Mouse (Mus musculus): ENCODE results near the gene Fut8. TPM values are rescaled to one million over a fixed set of nuclear protein-coding genes. Genes with fewer than 3 reads are reported as not detected.

The Fut8 gene
- polyA plus RNA-seq, 1 experiment from 2014 or later, result 9.7 TPM

DNA sequence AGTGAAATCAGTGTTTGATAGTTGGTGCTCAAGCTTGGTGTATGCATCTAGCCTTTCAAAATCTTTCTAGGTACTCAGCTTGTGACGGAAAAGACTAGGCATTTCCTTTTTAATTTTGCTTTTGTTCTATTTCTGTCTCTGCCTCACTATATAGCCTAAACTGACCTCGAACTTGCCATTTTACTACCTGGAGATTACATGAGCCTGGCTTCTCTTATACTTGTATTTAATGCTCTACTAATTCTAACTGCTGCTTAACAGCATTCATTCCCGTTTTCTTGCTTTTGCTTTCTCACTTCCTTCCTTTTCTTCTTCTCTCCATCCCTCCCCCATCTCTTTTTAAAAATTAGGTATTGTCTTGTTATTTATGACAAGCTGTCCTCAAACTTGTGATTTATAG lies 67.6 kb downstream of the Fut8 start:
- no peak for ATAC-seq (ENCODE audit: insufficient read depth)
- WGBS (ENCODE audit: insufficient replicate concordance), result 53% methylated on average over 3 of the region's 3 CpGs
- H3K9me3 ChIP-seq (replicated peaks), result no peaks in the 10 kb centered on the region
- H3K27me3 ChIP-seq, result no peaks in the 10 kb centered on the region
- H3K4me3 ChIP-seq (replicated peaks), result no peak overlapping the region
- no peak overlapping the region for H3K27ac ChIP-seq (replicated peaks)
- H3K9ac ChIP-seq, result no peak overlapping the region
- H3K36me3 ChIP-seq (replicated peaks), result no peaks in the 10 kb centered on the region
- 0 out of 2 replicates have a peak, but pooled peaks cover 2% of the 10 kb centered on the region for H3K4me1 ChIP-seq (replicated peaks)
- H3K4me2 ChIP-seq, result no peak overlapping the region

DNA sequence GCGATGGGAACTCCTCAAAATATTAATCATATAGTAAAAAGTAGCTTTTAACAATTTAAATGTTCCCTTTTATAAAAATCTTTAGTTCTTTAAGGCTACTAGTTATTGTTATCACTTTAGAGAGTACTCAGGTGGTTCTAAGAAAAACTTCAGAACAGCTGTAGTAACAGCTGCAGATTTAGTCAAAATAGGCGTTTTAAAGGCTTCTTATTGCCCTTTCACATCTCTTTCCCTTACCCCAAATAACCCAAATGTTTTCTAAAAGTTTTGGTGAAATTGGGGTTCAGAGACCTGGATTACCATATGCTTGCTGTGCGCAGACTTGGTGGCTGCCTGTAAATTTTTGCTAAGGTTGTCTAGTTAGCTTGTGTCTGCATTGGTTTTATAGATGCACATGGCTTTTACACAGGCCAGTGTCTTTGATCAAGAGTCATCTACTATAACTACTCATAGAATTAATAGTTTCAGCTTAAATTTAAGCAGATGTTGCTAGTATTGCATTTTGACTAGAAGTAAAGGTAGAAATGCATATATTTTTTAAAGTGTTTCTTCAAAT lies 68.9 kb downstream of the Fut8 start:
- Histone ChIP-seq H3K4me3 (replicated peaks) (no peak overlapping the region), H3K9me3 (replicated peaks) (no peaks in the 10 kb centered on the region), H3K27ac (replicated peaks) (no peak overlapping the region), H3K36me3 (replicated peaks) (no peaks in the 10 kb centered on the region), H3K4me2 (no peak overlapping the region), H3K9ac (no peak overlapping the region), H3K4me1 (replicated peaks) (0 out of 2 replicates have a peak, but pooled peaks cover 2% of the 10 kb centered on the region), H3K27me3 (no peaks in the 10 kb centered on the region)
- WGBS (ENCODE audit: insufficient replicate concordance), result 65% methylated on average over 3 of the region's 3 CpGs
- ATAC-seq (ENCODE audit: insufficient read depth), result no peak

DNA sequence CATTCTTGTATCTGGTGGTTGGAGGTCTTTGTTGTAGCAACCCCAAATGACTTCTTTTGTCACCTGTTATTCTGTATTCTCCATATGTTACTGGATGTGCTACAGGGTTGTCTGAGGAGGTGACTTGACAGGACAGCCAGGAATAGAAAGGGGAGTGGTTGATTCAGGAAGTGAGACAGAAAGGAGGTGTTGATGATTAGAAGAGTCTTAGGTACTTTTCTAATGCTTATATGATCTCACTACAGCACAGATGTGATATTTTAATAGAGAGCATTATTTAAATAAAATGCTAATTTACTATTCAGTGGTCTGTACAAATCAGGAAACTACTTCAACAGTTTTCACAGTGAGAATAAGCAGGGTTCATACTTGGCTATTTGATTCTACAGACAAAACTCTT lies 71.6 kb downstream of the Fut8 start:
- Histone ChIP-seq H3K36me3 (replicated peaks) (no peaks in the 10 kb centered on the region), H3K27me3 (no peaks in the 10 kb centered on the region), H3K4me2 (no peak overlapping the region), H3K4me3 (replicated peaks) (no peak overlapping the region), H3K27ac (replicated peaks) (no peak overlapping the region), H3K9ac (no peak overlapping the region), H3K4me1 (replicated peaks) (0 out of 2 replicates have a peak, but pooled peaks cover 2% of the 10 kb centered on the region), H3K9me3 (replicated peaks) (no peaks in the 10 kb centered on the region)
- no peak for ATAC-seq (ENCODE audit: insufficient read depth)

DNA sequence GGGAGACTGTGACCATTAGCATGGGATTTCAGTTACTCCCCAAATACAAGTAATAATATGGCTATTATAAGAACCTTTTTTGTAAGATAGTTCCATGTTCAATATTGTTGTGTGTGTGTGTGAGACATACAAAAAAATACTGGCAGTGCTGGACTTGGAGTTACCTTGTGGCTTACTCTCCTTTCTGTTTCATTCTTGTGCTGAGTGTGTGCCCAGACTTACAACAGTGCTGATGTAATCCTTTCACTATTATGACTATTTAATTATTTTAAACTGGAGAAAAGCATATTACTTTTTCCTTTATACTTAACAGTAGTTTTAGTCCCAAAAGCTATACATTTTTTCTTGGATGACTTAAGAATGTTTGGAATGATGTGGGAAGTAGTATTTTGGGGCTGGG lies 75.6 kb downstream of the Fut8 start:
- no peak overlapping the region for H3K27ac ChIP-seq (replicated peaks)
- ATAC-seq (ENCODE audit: insufficient read depth), result no peak
- H3K9me3 ChIP-seq (replicated peaks), result no peaks in the 10 kb centered on the region
- H3K9ac ChIP-seq, result no peak overlapping the region
- no peaks in the 10 kb centered on the region for H3K27me3 ChIP-seq
- H3K4me3 ChIP-seq (replicated peaks), result no peak overlapping the region
- no peaks in the 10 kb centered on the region for H3K4me1 ChIP-seq (replicated peaks)
- H3K4me2 ChIP-seq, result no peak overlapping the region
- H3K36me3 ChIP-seq (replicated peaks), result no peaks in the 10 kb centered on the region

DNA sequence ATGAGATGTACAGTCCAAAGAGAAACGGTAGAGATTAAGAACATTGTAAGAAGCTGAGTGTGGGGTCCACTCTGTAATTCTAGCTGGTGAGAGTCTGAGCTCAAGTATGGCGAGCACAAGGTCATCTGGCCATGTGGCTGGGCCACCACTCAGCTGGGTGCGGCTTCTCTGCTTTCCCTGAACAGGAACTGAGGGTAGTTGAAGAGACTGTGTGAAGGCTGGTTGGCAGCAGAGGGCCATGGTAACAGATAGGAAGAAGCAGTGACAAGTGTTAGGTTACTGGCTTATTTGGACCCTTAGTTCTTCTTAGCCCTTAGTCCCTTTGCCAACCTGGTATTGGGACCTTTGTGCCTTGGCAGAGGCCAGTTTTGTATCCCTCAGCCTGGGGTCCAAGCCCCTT lies 86.2 kb downstream of the Fut8 start:
- no peaks in the 10 kb centered on the region for H3K9me3 ChIP-seq (replicated peaks)
- ATAC-seq (ENCODE audit: insufficient read depth), result no peak
- WGBS (ENCODE audit: insufficient replicate concordance), result 32% methylated on average over 3 of the region's 3 CpGs
- H3K9ac ChIP-seq, result no peak overlapping the region
- H3K4me1 ChIP-seq (replicated peaks), result no peaks in the 10 kb centered on the region
- no peak overlapping the region for H3K27ac ChIP-seq (replicated peaks)
- H3K27me3 ChIP-seq, result no peaks in the 10 kb centered on the region
- no peaks in the 10 kb centered on the region for H3K36me3 ChIP-seq (replicated peaks)
- H3K4me2 ChIP-seq, result no peak overlapping the region
- no peak overlapping the region for H3K4me3 ChIP-seq (replicated peaks)

DNA sequence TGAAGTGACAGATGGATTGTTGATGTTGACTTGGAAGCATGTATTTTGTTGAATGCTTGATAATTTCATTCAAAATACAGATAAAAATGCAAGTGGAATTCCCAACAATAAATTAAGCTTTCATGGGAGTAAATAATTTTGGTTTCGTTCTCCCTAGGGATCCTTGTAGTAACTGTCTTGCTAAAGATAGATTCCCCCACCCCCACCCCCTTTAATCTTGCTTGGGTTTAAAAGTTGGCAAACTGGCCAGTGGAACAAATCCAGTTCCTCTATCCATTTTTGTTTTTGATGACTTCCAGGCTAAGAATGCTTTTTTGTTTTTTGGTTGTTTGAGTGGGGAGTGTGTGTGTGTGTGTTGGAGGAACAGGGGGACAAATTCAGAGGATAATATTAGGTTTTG lies 108.6 kb downstream of the Fut8 start:
- Histone ChIP-seq H3K27ac (replicated peaks) (no peak overlapping the region), H3K9me3 (replicated peaks) (no peaks in the 10 kb centered on the region), H3K9ac (no peak overlapping the region), H3K4me1 (replicated peaks) (no peaks in the 10 kb centered on the region), H3K4me2 (no peak overlapping the region), H3K36me3 (replicated peaks) (no peaks in the 10 kb centered on the region), H3K4me3 (replicated peaks) (no peak overlapping the region), H3K27me3 (no peaks in the 10 kb centered on the region)
- WGBS (ENCODE audit: insufficient replicate concordance), result 61% methylated on average over 1 of the region's 1 CpGs
- no peak for ATAC-seq (ENCODE audit: insufficient read depth)

DNA sequence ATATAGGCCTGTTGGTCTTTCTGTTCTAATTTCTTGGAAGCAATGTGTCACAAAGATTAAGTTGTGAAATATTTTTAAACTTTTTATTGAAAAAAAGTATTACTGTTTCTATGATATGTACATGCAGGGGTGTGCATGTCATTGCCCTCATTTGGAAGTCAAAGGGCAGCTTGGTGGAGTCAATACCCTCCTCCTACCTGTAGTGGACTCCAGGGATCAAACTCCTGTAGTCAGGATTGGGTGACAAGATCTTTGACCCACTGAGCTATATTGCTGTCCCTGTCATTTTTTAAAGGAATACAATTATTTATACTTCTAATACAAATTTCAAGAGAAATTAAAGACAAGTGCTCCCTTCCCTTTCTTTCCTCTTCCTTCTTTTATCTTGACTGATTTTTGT lies 111.6 kb downstream of the Fut8 start:
- Histone ChIP-seq H3K4me2 (no peak overlapping the region), H3K36me3 (replicated peaks) (no peaks in the 10 kb centered on the region), H3K4me3 (replicated peaks) (no peak overlapping the region), H3K4me1 (replicated peaks) (no peaks in the 10 kb centered on the region), H3K9ac (no peak overlapping the region), H3K27ac (replicated peaks) (no peak overlapping the region), H3K9me3 (replicated peaks) (no peaks in the 10 kb centered on the region), H3K27me3 (no peaks in the 10 kb centered on the region)
- ATAC-seq (ENCODE audit: insufficient read depth), result no peak

DNA sequence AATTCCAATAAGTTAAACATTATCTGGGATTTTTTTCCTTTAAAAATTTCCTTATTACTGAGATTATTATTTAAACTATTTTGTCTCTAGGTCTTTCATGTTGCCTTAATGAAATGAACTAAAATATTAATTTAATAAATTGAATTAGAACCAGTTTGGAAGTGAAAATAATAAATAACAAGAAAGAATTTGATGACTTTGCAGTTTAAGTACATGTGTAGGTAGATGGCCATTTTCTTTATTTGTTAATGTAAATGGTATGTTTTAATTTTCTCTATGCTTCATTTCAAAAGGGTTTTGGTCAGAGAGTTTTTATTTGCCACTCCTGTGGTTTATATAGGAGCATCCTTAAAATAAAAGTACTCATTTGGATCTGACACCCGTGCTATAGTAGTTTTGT lies 177.8 kb downstream of the Fut8 start:
- ATAC-seq (ENCODE audit: insufficient read depth), result no peak
- 76% methylated on average over 1 of the region's 1 CpGs for WGBS (ENCODE audit: insufficient replicate concordance)
- no peak overlapping the region for H3K4me2 ChIP-seq

DNA sequence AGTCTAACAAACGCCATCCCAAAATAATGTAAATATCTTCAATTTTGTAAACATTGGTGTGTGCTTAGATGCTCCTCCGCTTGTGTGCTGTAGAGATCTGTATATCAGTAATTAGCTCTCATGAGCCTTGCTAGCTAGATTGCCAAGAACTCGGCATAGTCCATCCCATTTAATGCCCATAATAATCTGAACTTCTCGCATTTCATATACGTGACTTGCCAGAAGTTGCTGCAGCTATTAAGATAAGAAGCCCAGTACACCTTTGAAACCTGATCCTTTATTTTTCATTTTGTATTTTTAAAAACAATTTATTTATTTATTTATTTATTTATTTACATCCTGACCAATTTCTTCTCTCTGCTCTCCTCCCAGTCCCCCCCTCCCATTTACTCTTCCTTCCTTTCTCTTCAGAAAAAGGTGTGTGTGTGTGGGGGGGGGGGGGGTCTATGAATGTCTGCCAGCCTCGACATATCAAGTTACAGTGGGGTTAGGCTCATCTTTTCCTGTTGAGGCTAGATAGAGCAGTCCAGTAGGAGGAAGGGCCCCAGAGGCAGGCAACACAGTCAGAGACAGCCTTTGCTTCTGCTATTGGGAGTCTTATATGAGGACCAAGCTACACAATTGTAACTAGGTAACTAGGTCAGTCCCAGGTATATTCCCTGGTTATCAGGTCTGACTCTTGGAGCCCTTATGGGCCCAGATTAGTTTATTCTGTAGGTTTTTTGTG lies 183.9 kb downstream of the Fut8 start:
- no peak for ATAC-seq (ENCODE audit: insufficient read depth)
- H3K4me1 ChIP-seq (replicated peaks), result no peaks in the 10 kb centered on the region
- H3K27ac ChIP-seq (replicated peaks), result no peak overlapping the region
- no peak overlapping the region for H3K4me2 ChIP-seq
- no peaks in the 10 kb centered on the region for H3K9me3 ChIP-seq (replicated peaks)
- H3K4me3 ChIP-seq (replicated peaks), result no peak overlapping the region
- H3K27me3 ChIP-seq, result no peaks in the 10 kb centered on the region
- no peak overlapping the region for H3K9ac ChIP-seq
- no peaks in the 10 kb centered on the region for H3K36me3 ChIP-seq (replicated peaks)
- 66% methylated on average over 6 of the region's 6 CpGs for WGBS (ENCODE audit: insufficient replicate concordance)

More for the DNA sequence above, 177.8 kb downstream of the Fut8 start:
- Histone ChIP-seq H3K4me1 (replicated peaks) (no peaks in the 10 kb centered on the region), H3K27ac (replicated peaks) (no peak overlapping the region), H3K36me3 (replicated peaks) (no peaks in the 10 kb centered on the region; the same call in 1 of the 2 replicates), H3K4me3 (replicated peaks) (no peak overlapping the region), H3K9me3 (replicated peaks) (no peaks in the 10 kb centered on the region), H3K9ac (no peak overlapping the region), H3K27me3 (no peaks in the 10 kb centered on the region)

DNA sequence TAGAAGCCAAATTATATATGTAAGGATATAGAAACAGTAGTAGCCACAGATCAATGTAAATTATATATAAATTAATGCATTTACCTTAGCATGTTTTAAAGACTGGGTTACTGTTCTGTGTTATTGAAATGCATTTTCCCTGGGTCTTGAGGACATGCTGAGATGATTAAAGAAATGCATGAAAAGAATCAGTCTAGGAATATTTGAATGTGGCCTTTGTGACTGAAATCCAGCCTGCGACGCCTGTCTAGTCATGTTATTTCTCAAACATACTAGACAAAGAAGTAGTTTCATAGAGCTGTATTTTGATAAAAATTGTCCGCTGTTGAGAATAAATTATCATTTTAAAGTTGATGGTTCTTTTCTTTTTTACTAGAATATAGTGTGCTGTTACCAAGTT lies 188.2 kb downstream of the Fut8 start:
- no peak for ATAC-seq (ENCODE audit: insufficient read depth)
- Histone ChIP-seq H3K4me1 (replicated peaks) (no peaks in the 10 kb centered on the region), H3K9me3 (replicated peaks) (no peaks in the 10 kb centered on the region), H3K27ac (replicated peaks) (no peak overlapping the region), H3K4me2 (no peak overlapping the region), H3K9ac (no peak overlapping the region), H3K27me3 (no peaks in the 10 kb centered on the region), H3K36me3 (replicated peaks) (no peaks in the 10 kb centered on the region), H3K4me3 (replicated peaks) (no peak overlapping the region)
- WGBS (ENCODE audit: insufficient replicate concordance), result 87% methylated on average over 3 of the region's 3 CpGs

DNA sequence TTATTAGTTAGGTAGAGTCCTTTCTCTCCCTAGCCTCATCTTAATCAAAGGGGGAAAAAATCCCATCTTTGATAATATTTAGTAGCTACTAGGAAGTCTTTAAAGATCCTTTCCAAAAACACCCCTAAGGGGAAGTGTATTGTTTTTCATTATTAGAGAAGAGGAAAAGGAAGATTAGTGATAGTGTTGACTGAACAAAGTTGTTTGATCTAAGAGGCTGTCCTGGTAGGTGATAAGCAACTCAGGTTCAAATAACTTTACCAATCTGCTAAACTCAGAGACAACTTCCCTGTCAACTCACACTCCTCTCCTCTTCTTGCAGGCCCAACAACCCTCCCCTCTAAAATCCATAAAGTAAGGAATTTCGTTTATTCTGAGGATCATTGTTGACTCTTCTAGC lies 190.2 kb downstream of the Fut8 start:
- Histone ChIP-seq H3K4me1 (replicated peaks) (no peaks in the 10 kb centered on the region), H3K36me3 (replicated peaks) (no peaks in the 10 kb centered on the region), H3K9me3 (replicated peaks) (no peaks in the 10 kb centered on the region), H3K9ac (no peak overlapping the region), H3K4me2 (no peak overlapping the region), H3K27me3 (no peaks in the 10 kb centered on the region), H3K4me3 (replicated peaks) (no peak overlapping the region), H3K27ac (replicated peaks) (no peak overlapping the region)
- no peak for ATAC-seq (ENCODE audit: insufficient read depth)
- 43% methylated on average over 1 of the region's 1 CpGs for WGBS (ENCODE audit: insufficient replicate concordance)

DNA sequence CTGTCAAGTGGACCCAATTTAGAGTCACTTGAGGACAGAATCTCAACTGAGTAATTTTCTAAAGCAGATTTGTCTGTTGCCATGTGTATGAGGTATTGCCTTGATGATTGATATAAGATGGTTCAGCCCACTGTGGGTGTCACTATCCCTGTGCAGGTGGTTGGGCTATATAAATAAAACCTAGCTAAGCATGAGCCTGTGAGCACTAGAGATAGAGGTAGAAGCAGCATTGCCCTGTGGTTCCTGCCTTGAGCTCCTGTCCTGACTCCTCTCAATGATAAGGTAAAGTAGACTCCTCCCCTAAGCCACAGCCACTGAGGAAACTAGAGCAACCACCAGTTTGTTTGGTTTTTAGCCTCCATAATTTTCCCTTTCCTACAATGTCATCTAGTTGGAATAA lies 191.5 kb downstream of the Fut8 start:
- Histone ChIP-seq H3K4me3 (replicated peaks) (no peak overlapping the region), H3K9ac (no peak overlapping the region), H3K27me3 (no peaks in the 10 kb centered on the region), H3K4me1 (replicated peaks) (no peaks in the 10 kb centered on the region), H3K4me2 (no peak overlapping the region), H3K36me3 (replicated peaks) (no peaks in the 10 kb centered on the region), H3K27ac (replicated peaks) (no peak overlapping the region), H3K9me3 (replicated peaks) (no peaks in the 10 kb centered on the region)
- no peak for ATAC-seq (ENCODE audit: insufficient read depth)

Data from liver, embryonic 15.5 days (tissue).